Mouse (Mus musculus) urinary bladder, postnatal 25 days (tissue): ENCODE data around the gene Scaf4.

Source experiments
- DNase-seq: peaks from one replicate; pipeline ENCODE4 v3.0.0; 2022; ENCODE audit warnings: low spot score

Gene Scaf4

GRCm38 (mm10) chr16:90202140-90202539 is 82.2 kb downstream of the Scaf4 start:
- DNase-seq, result no peak

GRCm38 (mm10) chr16:90199174-90199573 is 85.1 kb downstream of the Scaf4 start:
- DNase-seq, result no peak

DNA sequence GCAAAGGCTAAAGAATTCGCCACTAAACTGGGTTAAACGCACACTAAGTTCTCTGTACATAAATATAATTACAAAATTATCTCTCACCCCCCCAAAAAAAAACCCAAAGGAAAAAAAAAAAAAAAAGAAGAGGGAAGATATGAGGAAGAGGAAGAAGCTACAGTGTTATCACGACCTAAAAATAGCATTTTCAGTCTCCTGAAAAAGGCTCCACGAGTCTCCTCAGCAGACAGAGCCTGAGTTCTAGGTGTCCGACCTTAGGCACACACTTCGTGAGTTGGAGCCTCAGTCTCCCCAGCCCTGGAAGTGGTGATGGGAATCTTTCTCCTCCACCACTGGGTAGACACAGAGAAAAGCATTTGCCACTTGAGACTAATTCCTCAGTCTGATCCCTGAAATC is 85.7 kb downstream of the Scaf4 start:
- no peak for DNase-seq

DNA sequence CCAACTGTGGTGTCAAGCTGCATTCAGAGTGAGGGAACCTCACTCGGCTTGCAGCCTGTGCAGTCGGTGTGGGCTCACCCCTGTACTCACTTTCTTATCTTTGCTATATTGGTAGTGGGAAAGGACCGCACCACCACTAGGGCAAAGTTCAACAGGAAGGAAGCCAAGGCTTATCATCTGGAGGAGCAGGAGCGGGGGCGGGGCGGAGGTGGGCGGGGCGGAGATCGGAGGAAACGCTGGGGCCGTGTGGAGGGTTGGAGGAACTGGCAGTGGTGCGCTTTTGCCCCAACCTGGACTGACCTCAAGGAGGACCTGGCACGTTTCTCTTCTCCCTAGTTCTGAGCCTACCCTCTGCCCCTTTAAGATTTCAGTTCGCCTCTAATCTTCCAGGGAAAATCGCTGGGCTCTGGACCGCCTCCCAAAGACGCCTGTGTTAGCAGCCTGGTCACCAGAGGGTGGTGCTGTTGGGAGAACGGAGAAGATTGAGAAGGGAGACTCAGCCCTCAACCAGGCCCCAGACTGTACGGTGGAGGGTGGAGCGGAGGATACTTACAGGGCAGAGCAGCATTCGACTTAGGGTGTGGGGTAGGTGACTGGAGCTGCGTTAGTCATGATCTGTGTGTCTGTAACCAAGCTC is 86.8 kb downstream of the Scaf4 start:
- peak; percentile 72 for DNase-seq

DNA sequence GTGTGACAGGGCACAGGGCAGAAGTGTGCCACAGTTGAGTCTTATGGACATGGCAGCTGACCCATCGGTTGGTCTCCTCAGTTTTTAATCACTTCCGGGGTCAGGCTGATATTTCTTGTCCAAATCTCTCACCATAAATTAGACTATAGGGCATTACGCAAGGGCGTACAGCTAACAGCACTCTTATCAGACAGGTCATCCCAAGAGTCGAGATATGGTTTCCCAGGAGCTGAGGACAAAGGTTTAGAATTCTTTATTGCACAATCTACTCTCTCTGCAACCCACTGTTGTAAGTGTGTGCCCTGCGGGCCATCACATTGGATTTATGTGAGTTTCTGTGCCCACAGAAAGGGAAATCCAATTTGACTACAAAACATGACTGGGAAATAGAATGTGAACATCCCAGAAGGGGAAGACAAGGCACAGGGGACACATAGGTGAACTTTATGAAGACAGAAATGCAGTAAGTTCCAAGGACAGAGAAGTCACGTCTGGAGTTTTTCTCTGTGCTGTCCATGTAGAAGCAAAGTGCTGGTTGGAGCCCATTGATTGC is 87.5 kb downstream of the Scaf4 start:
- no peak for DNase-seq

GRCm38 (mm10) chr16:90193719-90194118 is 90.6 kb downstream of the Scaf4 start:
- DNase-seq, result no peak

- no peak for DNase-seq
These were observed 93.0 kb downstream of the Scaf4 start for GRCm38 (mm10) chr16:90191289-90191688.

- DNase-seq, result peak; percentile 40
These were observed 96.8 kb downstream of the Scaf4 start for GRCm38 (mm10) chr16:90187453-90187852.

DNA sequence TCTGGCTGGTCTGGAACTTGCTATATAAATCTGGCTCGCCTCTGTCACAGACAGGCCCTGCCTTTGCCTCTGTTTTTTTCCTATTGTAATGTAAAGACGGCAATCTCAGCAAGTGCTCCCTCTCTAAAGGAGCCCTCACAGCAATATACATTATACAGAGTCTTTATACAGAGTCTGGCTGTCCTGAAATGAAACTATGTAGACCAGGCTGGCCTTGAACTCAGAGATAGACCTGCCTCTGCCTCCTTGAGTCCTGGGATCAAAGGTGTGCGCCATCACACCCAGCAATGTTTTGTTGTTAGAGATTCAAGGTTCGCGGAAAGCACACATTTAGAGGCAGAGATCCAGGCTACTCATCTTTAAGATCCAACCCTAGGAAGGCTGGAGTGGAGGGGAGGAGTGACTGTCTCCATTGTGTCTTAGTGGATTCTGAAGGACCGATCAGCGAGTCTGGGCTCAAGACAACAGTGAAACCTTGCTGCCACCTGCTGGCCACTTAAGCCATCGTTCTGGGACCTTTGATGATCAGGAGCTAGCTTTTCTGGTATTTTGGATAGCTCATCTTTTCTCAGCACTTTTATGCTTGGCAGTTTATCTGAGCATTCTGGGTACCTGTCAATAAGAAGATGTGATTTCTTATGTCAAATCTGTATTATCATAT is 98.2 kb downstream of the Scaf4 start:
- peak; percentile 74 for DNase-seq

GRCm38 (mm10) chr16:90184135-90184534 is 100.2 kb downstream of the Scaf4 start:
- DNase-seq, result no peak

- DNase-seq, result no peak
These were observed 102.6 kb downstream of the Scaf4 start for GRCm38 (mm10) chr16:90181673-90182072.

DNA sequence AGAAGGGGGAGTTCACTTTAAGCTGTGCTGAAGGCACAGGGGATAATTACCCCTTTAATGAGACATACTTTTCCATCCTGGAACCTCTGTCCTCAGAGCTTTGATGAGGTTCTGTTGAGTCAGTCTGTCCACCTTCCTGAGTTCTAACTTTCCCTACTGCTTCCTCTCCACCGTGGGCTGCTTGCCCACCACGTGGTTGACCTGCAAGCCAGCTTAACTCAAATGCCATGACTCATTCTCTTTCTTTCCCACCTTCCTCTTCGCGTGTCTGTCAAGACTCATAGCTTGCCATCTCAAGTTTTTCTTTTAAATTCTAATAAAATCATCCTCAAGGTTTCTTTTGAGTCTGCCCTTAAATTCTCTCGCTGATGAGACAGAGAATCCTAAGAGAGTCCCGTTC is 103.3 kb downstream of the Scaf4 start:
- DNase-seq, result no peak

- no peak for DNase-seq
These were observed 104.4 kb downstream of the Scaf4 start for GRCm38 (mm10) chr16:90179892-90180291.

- DNase-seq, result no peak
These were observed 105.9 kb downstream of the Scaf4 start for GRCm38 (mm10) chr16:90178404-90178803.

GRCm38 (mm10) chr16:90177425-90177824 is 106.9 kb downstream of the Scaf4 start:
- DNase-seq, result no peak

DNA sequence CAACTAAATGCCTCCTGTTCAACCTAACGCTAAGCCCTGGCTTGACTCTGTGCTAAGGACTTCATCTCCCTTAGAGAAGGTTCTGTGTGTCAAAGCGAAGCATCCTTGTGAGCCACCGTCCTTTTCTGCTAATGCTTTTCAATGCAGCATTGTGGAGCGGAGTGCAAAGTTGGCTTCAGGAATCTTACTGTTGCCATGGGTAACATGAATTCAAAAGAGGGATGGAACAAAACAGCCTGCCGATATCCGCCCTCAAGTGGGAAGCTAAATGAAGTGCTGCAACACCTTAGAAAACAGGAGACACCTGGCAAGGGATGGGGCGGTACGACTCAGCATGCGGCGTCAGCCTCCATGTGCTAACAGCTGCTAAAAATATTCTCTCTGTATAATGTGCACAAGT is 107.8 kb downstream of the Scaf4 start:
- no peak for DNase-seq
